Mouse (Mus musculus) bone marrow macrophage, adult 2 months (primary cell): ENCODE data around the gene Csrnp1.

Experiments
- CTCF ChIP-seq: IDR thresholded peaks from 2 replicates; pipeline ENCODE4 v1.5.1; 2012; ENCODE audit warnings: low read depth, mild to moderate bottlenecking, low read length, moderate library complexity
- POLR2A ChIP-seq: IDR thresholded peaks from 2 replicates; pipeline ENCODE4 v1.6.1; 2012; ENCODE audit warnings: mild to moderate bottlenecking, low read depth, low read length, borderline replicate concordance

DNA sequence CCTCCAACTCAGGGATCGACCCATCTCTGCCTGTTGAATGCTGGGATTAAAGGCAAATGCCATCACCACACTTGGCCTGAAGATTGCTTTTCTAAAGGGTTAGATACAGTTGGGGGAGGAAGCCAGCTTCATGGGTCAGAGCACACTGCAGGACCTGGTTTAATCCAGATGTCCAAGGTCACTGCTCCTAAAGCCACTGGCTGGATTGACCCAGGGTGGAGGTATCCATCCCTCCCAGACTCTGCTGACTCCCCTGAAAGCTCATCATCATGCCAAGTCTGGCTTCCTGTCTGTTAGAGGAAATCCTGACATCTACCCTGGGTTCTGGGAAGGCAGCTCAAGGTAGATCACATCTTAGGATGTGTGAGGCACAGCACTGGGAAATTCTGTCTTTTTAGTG, 14.3 kb upstream of the Csrnp1 start:
- no peak for TF ChIP-seq CTCF
- no peak for TF ChIP-seq POLR2A
